Mouse (Mus musculus) NIH3T3 (cell line): Measurements from ENCODE around the gene Zfp827.

Source experiments
- DNase-seq: peaks from one replicate; pipeline ENCODE4 v3.0.0-alpha.2; 2012; ENCODE audit warnings: low read depth

Zfp827 gene

GRCm38 (mm10) chr8:79027977-79028487 is at the start of gene Zfp827:
Zfp827 (plus strand) TSS chr8:79028437.
- peak; percentile 81 for DNase-seq

DNA sequence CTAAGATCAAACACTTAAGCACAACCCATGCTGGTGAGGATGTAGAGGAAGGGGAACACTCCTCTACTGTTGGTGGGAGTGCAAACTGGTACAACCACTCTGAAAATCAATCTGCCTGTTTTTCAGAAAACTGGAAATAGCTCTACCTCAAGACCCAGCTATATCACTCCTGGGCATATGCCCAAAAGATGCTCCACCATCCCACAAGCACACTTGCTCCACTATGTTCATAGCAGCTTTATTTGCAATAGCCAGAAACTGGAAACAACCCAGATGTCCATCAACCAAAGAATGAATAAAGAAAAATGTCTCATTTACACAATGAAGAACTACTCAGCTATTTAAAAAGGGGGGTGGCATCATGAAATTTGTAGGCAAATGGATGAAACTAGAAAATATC is 23.9 kb upstream of the Zfp827 start:
- no peak for DNase-seq

DNA sequence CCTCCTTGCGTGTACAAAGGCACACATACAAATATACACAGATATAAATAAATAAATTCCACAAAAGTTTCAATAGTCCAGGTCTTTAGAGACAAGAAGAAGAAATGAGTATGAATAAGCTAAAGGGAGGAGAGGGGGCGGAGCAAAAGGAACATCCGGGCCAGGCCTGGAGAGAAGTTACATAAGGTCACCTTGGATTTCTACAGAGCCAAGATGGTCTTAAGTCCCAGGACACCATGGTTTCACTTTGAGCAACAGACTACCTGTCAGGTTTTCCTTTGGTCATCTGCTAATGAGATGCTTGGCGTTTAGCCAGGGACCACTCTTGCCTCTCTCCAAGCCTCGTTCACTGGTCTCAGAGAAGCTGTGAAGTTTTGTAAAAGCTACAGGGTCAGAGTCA is 13.2 kb upstream of the Zfp827 start:
- no peak for DNase-seq

DNA sequence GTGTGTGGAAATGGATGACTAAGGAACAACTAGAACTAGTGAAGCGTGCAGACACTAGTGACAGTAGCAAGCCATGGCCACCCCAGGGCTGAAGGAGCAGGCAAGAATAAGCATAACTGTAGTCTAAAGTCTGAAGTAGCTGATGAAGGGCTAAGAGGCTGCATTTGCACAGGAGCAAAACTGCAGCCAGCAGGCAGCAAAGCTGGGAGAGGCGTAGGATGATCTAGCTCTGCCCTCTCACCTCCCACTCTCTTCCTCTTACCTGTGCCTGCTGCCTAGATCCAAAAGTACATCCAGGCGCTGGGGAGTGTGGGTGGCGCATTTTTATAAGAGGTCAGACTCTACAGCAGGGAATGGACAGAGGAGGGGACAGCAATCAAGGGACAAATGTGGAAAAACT is 12.2 kb upstream of the Zfp827 start:
- DNase-seq, result no peak

- no peak for DNase-seq
These were observed 11.7 kb upstream of the Zfp827 start for GRCm38 (mm10) chr8:79016583-79016982.

GRCm38 (mm10) chr8:79023922-79024321 is 4.3 kb upstream of the Zfp827 start:
- no peak for DNase-seq

DNA sequence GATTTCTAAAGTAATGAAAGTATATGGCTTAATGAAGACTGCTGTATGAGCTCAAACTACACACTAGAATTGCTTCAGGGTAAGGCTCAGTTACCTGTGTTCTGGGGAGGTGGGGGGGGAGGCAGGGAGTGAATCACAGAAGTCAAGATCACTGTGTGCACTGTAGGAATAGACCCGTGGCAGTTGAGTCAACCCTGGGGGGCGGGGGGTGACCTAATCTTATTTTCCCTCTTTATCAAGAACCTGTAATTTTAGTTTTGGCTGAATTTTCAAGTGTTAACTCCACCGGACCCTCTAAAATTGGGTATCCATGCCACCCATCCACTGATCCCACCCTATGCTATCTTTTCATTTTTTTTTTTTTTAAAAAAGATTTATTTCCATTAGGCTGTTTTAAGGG is 918 bp upstream of the Zfp827 start:
- no peak for DNase-seq

- DNase-seq, result peak; percentile 63
These were observed 531 bp downstream of the Zfp827 start for GRCm38 (mm10) chr8:79028541-79029395.

DNA sequence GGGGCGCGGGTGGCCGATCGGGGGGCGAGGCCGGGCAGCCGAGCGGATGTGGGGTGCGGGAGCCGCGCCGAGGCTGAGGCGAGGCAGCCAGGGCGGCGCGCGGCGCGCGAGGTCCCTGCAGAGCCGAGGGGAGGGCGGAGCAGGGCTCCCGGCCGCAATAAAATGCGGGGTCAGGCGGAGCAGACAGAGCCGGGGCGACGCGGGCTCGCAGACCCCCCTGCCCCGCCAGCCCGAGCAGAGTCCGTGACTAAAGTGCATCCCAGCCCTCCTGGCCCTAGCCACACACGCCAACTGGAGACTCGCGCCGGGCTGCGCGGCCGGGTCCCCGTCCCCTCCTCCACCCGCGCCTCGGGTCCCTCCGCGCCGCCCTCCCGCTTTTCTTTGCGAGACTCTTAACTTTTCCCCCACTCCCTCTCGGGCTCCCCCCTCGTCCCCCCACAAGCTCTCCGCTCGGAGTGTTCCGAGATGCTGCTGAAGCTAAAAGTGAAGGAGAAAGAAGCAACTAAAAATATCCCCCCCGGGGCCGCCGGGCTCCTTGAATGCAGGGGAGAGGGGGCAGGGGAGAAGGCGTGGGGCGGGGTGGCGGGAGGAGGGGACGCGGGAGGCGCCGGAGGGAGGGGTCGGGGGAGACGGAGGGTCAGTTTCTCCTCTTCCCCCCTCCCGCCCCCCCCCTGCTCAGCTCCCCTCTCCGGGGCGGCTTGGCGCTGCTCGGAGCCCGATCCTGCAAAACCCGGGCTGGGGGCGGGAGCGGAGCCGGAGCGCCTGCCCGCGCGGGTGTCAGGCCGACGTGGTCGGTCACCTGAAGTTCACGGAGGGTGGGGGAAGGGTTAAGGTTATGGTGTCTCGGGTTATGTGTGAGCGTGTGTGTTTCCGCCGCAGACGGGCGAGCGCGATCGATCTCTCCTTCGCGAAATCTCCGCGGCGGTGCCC is 1.4 kb downstream of the Zfp827 start:
- peak; percentile 82 for DNase-seq

DNA sequence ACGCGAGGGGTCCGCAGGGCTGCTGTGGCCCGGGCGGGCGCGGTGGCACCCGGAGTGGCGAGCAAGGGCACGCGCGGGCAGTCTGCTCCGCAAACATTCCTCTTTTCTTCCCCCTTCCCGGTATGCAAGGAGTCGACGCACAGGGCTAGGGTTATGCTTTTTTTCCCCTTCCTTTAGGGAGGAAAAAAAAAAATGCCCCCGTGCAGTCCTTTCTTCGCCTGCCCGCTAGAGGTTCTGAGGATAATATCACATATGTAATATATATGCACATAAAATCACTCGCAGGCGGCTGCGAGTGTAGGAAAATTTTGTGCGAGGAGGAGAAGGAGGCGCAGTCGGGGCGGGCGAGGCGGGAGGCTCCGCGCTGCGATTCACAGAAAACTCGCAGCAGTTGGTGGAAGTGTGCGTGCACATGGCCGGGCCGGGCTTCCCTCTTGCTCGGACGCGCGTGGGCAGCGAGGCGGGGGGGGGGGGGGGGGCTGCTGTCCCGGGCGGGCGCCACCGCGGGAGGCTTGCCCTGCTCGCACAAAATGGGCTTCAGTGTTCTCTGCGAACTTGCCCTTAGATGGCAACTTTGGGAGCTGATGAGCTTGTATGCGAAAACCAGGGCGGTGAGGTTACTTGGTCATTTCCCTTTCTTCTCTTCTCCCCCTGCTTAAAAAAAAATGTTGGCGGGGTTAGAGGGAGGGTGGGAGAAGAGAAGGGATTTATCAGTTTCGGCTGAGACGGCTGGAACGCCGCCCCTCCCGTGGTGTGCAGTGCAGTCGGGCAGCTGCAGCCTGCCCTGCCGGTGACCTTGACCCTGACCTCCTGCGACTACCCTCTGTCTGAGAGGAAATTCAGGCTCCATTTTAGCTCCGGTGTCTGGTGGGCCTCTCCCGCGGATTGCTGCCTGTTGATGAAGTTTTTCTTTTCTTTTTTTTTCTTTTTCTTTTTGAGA is 2.4 kb downstream of the Zfp827 start:
- peak; percentile 85 for DNase-seq

DNA sequence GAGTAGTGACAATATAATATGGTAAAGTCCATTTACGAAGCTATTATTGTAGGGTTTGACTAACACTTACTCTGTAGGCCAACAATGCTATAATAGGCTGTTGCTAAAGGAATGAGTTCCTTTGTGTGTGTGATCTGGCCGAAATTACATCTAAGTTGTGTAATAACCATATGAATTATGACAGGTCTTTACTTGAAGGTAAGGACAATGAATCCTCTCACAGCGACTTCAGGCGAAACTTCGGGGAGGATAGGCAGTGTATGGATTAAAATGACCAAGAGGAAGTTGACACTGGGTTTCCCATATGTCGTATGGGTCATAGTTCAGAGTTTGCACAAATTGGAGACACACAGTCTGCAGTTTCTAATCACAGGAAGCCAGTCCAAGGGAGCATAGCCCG is 9.3 kb downstream of the Zfp827 start:
- DNase-seq, result no peak

DNA sequence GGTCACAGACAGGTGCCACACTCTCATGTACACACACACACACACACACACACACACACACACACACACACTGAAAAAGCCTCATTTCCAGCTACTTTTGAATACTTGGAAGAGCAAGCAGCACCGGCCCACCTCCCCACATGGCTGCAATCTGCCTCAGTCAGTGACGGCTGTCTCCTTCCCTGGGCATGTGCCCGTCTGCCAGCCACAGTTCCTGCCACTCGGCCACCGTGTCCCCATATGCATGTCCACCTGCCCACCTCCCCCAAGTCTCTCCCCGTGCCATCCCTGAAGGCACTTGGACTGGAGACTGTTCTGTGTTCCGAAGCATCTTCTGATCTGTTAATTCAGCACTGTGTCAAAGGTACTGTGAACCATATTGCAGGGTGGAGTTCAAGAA is 9.8 kb downstream of the Zfp827 start:
- no peak for DNase-seq

- peak; percentile 16 for DNase-seq
These were observed 13.2 kb downstream of the Zfp827 start for GRCm38 (mm10) chr8:79041429-79041828.

DNA sequence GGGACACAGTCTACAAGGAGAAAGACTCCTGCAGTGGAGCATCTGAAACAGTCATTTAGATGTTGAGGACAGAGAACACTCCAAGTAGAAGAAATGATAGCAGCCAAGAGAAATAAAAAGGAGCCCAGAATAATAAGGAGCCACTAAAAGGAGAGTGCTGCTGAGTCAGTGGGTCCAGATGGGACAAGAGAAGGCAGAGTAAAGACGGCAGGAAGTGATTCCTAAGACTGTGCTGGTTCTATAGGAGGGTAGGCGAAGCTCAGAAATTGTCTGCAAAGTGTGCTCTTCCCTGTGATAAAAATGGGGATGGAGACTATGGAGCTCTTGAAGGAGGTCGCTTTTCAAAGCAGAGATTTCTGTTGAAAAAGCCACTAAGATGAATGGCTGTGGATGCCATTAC is 14.0 kb downstream of the Zfp827 start:
- no peak for DNase-seq

DNA sequence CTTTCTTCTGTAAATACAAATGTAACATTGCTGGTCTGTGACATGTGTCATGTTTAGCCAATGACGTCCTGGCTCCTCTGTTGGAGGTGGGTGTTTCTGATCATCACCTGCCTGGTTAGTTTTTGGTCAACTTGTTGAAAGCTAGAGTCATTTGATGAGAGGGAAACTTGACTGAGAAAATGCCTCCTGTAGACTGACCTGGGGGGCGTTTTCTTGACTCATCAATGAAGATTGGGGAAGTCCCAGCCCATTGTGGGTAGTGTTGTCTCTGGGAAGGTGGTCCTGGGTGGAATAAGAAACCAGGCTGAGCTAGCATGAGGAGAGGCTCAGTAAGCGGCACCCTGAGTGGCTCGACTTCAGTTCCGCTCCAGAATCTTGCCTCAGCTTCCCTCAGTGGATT is 16.4 kb downstream of the Zfp827 start:
- DNase-seq, result no peak

- DNase-seq, result no peak
These were observed 18.4 kb downstream of the Zfp827 start for GRCm38 (mm10) chr8:79046659-79047058.

GRCm38 (mm10) chr8:79048388-79049005 is 20.3 kb downstream of the Zfp827 start:
- DNase-seq, result peak; percentile 25

DNA sequence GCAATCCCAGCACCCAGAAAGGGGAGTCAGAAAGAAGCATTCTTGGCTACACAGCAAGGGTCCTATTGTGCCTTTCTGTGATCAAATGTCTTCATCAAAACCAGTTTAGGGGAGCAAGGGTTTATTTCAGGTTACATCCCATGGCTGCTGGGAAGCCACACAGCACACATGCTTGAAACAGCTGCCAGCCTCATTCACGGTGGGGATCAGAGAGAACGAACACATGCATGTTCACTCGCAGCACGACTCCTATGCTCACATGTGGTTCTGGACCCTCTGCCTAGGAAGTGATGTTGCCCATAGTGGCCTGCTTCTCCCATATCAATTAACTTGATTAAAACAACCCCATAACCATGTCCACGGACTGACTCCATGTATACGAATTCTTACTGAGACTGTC is 26.0 kb downstream of the Zfp827 start:
- DNase-seq, result no peak

- no peak for DNase-seq
These were observed 28.9 kb downstream of the Zfp827 start for GRCm38 (mm10) chr8:79057179-79057578.

- DNase-seq, result peak; percentile 37
These were observed 31.1 kb downstream of the Zfp827 start for GRCm38 (mm10) chr8:79059361-79059760.

DNA sequence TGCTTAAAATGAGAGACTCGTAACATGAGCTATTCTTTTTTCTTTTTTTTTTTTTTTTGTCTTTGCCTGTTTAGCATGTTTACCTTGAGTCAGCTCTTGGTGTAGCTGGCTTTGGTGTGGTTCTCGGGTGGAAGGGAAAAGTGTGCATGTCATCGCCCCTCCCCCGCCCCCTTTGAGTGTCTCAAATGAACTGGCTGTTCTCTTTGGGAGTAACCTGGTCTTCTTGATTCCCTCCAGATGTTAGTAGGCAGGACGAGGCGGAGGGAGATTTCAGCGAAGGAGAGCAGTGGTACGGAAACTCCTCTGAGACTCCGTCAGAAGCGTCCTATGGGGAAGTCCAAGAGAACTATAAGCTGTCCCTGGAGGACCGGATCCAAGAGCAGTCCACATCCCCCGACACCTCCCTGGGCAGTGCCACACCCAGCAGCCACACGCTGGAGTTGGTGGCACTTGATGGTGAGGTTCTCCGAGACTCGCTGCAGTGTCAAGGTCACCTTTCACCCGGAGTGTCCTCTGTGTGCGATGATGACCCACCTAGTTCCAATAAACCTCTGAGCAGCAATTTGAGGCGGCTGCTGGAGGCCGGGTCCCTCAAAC is 31.9 kb downstream of the Zfp827 start:
- peak; percentile 85 for DNase-seq
